Mouse (Mus musculus): ENCODE data around the gene Ankrd13d.

The Ankrd13d gene

DNA sequence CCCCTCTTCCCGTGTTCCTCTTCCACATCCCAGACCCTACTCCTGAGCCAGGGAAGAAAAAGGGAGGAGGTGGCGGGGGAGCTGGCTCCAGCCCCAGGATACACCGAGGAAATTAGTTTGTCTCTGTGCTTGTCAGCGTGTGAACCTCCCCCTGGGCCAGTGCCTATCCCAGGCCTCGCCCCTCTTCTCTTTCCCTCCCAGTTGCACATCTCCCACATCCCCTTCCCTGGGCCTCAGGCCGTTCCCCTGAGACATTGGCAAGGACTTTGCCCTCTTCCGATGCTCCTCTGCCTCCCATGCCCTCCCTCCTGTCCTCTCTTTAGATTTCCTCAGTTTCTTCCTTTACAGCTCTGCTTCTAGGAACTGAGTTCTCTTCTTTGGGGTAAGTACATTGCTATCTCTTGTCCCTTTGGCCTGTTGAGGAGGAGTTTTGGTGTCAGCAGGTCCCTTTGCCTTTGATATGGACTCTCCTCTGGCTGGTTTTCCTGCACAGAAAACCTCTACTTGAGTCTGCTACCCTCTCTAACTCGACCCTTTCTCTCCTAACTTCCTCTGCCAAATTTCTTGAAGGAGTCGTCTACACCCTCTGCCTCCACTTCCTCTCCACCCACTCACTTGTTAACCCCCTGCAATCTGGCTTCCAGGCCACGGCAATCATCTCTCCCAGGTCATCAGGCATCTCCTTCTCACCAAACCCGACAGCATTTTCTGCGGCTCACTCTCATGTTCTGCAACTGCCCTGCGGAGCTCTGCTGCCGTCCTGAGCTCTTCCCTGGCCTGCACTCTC is 61.8 kb downstream of the Ankrd13d start:
- DNase-seq, result no peak

- peak in 1 of 2 experiments; percentile 9 for DNase-seq
Measured at GRCm38 (mm10) chr19:4220416-4220815, 62.5 kb downstream of the Ankrd13d start.
